Mouse (Mus musculus): ENCODE measurements at regions not wholly inside any gene's neighbourhood (a gene's known extent, or its start where the extent isn't known, plus 50 kb on each side); places are given as distances from the start of the nearest gene placed in this dataset.

DNA sequence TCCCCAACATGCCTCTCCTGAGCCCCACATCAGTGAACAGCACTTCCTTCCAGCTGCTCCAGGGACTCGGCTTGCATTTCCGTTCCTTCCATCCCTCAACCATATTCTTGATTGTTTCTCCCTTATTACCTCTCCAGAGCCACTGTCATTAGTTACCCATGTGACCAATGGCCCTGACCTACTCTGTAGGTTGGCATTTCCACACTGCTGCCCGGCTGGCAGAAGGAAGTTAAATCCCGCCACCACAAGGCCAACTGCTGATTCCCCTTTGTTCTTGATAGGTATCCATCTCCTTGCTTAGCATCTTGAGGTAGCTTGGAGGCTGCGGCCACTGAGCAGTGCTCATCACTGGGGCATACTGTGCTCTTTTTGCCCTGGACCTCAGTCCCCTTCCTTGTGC lies 68.1 kb upstream of the Smim23 start:
- H3K9me3 ChIP-seq (replicated peaks; ENCODE audit: insufficient read depth, low read length), result no peaks in the 10 kb centered on the region
- no peak overlapping the region for H3K9ac ChIP-seq (ENCODE audit: control insufficient read depth, low read depth, low read length, poor library complexity, severe bottlenecking)
- H3K27me3 ChIP-seq (ENCODE audit: control insufficient read depth in 1 of 2, insufficient read depth in 2 of 2, low read length in 2 of 2), result no peaks in the 10 kb centered on the region
- no peaks in the 10 kb centered on the region for H3K79me2 ChIP-seq (ENCODE audit: control insufficient read depth, insufficient read depth, low read length, poor library complexity)
- H3K27ac ChIP-seq (ENCODE audit: control insufficient read depth, low read depth, low read length), result no peak overlapping the region
- H3K4me3 ChIP-seq (ENCODE audit: control insufficient read depth in 1 of 2, insufficient read depth in 1 of 2, low read depth in 2 of 2, low read length in 2 of 2), result no peak overlapping the region
- H3K4me1 ChIP-seq (ENCODE audit: control insufficient read depth in 1 of 2, insufficient read depth in 2 of 2, low read length in 2 of 2), result no peaks in the 10 kb centered on the region
- no peak for TF ChIP-seq MEF2A (IDR thresholded peaks at IDR 0.05; ENCODE audit: extremely low read depth, insufficient replicate concordance, low read depth, low read length, poor library complexity, severe bottlenecking)
- no peak for TF ChIP-seq MYC (IDR thresholded peaks at IDR 0.05; ENCODE audit: low read depth, low read length)
- TF ChIP-seq POLR2A (IDR thresholded peaks at IDR 0.05; ENCODE audit: control insufficient read depth in 1 of 2, insufficient read depth in 1 of 2, low read depth in 1 of 2, low read length in 2 of 2, poor library complexity in 1 of 2), result no peak
- no peak for TF ChIP-seq ZMIZ1 (IDR thresholded peaks at IDR 0.05; ENCODE audit: low read depth, low read length)
- no peak for TF ChIP-seq E2F4 (IDR thresholded peaks at IDR 0.05; ENCODE audit: borderline replicate concordance, low read depth, low read length)
- no peak for TF ChIP-seq HCFC1 (IDR thresholded peaks at IDR 0.05; ENCODE audit: low read depth, low read length)
- no peak for DNase-seq (ENCODE audit: low read depth, low spot score)
- H3K36me3 ChIP-seq (ENCODE audit: control insufficient read depth in 1 of 2, insufficient read depth in 2 of 2, low read length in 2 of 2), result no peaks in the 10 kb centered on the region

DNA sequence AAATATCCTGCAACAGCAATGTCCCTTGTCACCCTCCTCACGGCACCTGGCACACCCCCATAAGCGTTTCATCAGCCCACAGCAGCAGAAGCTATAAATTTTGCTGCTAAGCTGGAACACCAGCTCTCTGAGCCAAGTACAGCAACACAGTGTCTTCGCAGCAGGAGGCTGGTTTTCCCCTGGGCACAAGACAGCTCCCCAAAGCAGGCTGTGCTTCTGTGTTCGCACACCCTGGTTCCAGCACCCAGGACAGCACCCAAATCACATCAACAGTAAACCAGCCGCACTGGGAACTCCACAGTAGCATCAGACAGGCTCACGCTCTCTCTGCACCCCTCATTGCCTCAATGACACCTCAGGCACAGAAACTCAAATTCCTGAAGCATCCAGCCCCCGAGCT lies 64.8 kb upstream of the Smim23 start:
- H3K9me3 ChIP-seq (replicated peaks; ENCODE audit: insufficient read depth, low read length), result no peaks in the 10 kb centered on the region
- no peaks in the 10 kb centered on the region for H3K36me3 ChIP-seq (ENCODE audit: control insufficient read depth in 1 of 2, insufficient read depth in 2 of 2, low read length in 2 of 2)
- H3K79me2 ChIP-seq (ENCODE audit: control insufficient read depth, insufficient read depth, low read length, poor library complexity), result no peaks in the 10 kb centered on the region
- peak; percentile 7 for DNase-seq (ENCODE audit: low read depth, low spot score)
- H3K9ac ChIP-seq (ENCODE audit: control insufficient read depth, low read depth, low read length, poor library complexity, severe bottlenecking), result no peak overlapping the region
- no peak overlapping the region for H3K27ac ChIP-seq (ENCODE audit: control insufficient read depth, low read depth, low read length)
- TF ChIP-seq ZMIZ1 (IDR thresholded peaks at IDR 0.05; ENCODE audit: low read depth, low read length), result no peak
- no peak for TF ChIP-seq ZC3H11A (IDR thresholded peaks at IDR 0.05; ENCODE audit: low read depth, low read length)
- TF ChIP-seq SMC3 (IDR thresholded peaks at IDR 0.05; ENCODE audit: low read depth, low read length), result no peak
- no peak for TF ChIP-seq CTCF (IDR thresholded peaks at IDR 0.05 in 2 of 3, conservative IDR thresholded peaks at IDR 0.05 in 1 of 3; ENCODE audit: control insufficient read depth in 1 of 3, insufficient read depth in 1 of 3, low read depth in 2 of 3, low read length in 3 of 3, poor library complexity in 1 of 3, severe bottlenecking in 1 of 3)
- TF ChIP-seq GABPA (IDR thresholded peaks at IDR 0.05; ENCODE audit: low read depth, low read length), result no peak
- no peak for TF ChIP-seq MXI1 (IDR thresholded peaks at IDR 0.05; ENCODE audit: low read depth, low read length)
- no peak for TF ChIP-seq MYB (IDR thresholded peaks at IDR 0.05; ENCODE audit: low read depth, low read length)
- no peak for TF ChIP-seq JUND (IDR thresholded peaks at IDR 0.05; ENCODE audit: low read depth, low read length)
- TF ChIP-seq POLR2AphosphoS2 (IDR thresholded peaks at IDR 0.05; ENCODE audit: low read length), result no peak
- TF ChIP-seq MYC (IDR thresholded peaks at IDR 0.05; ENCODE audit: low read depth, low read length), result no peak
- no peaks in the 10 kb centered on the region for H3K27me3 ChIP-seq (ENCODE audit: control insufficient read depth in 1 of 2, insufficient read depth in 2 of 2, low read length in 2 of 2)
- H3K4me1 ChIP-seq (ENCODE audit: control insufficient read depth in 1 of 2, insufficient read depth in 2 of 2, low read length in 2 of 2), result no peaks in the 10 kb centered on the region
- H3K4me3 ChIP-seq (ENCODE audit: control insufficient read depth in 1 of 2, insufficient read depth in 1 of 2, low read depth in 2 of 2, low read length in 2 of 2), result no peak overlapping the region

DNA sequence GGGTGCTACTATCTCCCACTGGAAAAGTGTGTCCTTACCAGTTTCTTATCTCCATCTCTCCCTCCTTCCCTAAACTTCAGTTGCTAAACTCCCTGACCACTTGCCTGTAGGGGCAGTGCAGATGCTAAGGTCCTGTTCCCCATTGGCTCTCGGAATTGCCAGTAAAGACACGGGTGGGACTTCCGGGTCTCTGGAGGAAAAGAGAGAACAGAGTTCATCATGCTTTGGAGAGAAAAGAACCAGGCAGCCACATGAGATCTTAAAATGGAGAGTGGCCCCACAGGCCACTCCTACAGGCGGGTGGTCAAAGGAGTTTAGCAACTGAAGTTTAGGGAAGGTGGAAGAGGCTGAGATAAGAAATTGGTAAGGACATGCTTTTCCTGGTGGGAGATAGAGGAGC lies 60.3 kb upstream of the Smim23 start:
- TF ChIP-seq CTCF (IDR thresholded peaks at IDR 0.05 in 2 of 3, conservative IDR thresholded peaks at IDR 0.05 in 1 of 3; ENCODE audit: control insufficient read depth in 1 of 3, insufficient read depth in 1 of 3, low read depth in 2 of 3, low read length in 3 of 3, poor library complexity in 1 of 3, severe bottlenecking in 1 of 3) (no peak), ETS1 (IDR thresholded peaks at IDR 0.05; ENCODE audit: low read depth, low read length) (no peak), MYB (IDR thresholded peaks at IDR 0.05; ENCODE audit: low read depth, low read length) (no peak), POLR2AphosphoS5 (IDR thresholded peaks at IDR 0.05; ENCODE audit: borderline replicate concordance, low read depth, low read length) (no peak), UBTF (IDR thresholded peaks at IDR 0.05; ENCODE audit: borderline replicate concordance, insufficient read depth, low read depth, low read length) (no peak), MAZ (IDR thresholded peaks at IDR 0.05; ENCODE audit: low read depth, low read length) (no peak)
- Histone ChIP-seq H3K9ac (ENCODE audit: control insufficient read depth, low read depth, low read length, poor library complexity, severe bottlenecking) (no peak overlapping the region), H3K4me1 (ENCODE audit: control insufficient read depth in 1 of 2, insufficient read depth in 2 of 2, low read length in 2 of 2) (no peaks in the 10 kb centered on the region), H3K79me2 (ENCODE audit: control insufficient read depth, insufficient read depth, low read length, poor library complexity) (no peaks in the 10 kb centered on the region), H3K9me3 (replicated peaks; ENCODE audit: insufficient read depth, low read length) (no peaks in the 10 kb centered on the region), H3K27me3 (ENCODE audit: control insufficient read depth in 1 of 2, insufficient read depth in 2 of 2, low read length in 2 of 2) (no peaks in the 10 kb centered on the region), H3K36me3 (ENCODE audit: control insufficient read depth in 1 of 2, insufficient read depth in 2 of 2, low read length in 2 of 2) (no peaks in the 10 kb centered on the region), H3K4me3 (ENCODE audit: control insufficient read depth in 1 of 2, insufficient read depth in 1 of 2, low read depth in 2 of 2, low read length in 2 of 2) (no peak overlapping the region), H3K27ac (ENCODE audit: control insufficient read depth, low read depth, low read length) (no peak overlapping the region)
- no peak for DNase-seq (ENCODE audit: low read depth, low spot score)
